Mouse (Mus musculus): ENCODE data around the gene Bahcc1. TPM values are rescaled to one million over a fixed set of nuclear protein-coding genes. Genes with fewer than 3 reads are reported as not detected.

The Bahcc1 gene
- 1.5 and 1.6 TPM in 2 replicates for polyA plus RNA-seq (2015; fragmentation: Nextera tagmentation; extraction: Ambion mirVana)

DNA sequence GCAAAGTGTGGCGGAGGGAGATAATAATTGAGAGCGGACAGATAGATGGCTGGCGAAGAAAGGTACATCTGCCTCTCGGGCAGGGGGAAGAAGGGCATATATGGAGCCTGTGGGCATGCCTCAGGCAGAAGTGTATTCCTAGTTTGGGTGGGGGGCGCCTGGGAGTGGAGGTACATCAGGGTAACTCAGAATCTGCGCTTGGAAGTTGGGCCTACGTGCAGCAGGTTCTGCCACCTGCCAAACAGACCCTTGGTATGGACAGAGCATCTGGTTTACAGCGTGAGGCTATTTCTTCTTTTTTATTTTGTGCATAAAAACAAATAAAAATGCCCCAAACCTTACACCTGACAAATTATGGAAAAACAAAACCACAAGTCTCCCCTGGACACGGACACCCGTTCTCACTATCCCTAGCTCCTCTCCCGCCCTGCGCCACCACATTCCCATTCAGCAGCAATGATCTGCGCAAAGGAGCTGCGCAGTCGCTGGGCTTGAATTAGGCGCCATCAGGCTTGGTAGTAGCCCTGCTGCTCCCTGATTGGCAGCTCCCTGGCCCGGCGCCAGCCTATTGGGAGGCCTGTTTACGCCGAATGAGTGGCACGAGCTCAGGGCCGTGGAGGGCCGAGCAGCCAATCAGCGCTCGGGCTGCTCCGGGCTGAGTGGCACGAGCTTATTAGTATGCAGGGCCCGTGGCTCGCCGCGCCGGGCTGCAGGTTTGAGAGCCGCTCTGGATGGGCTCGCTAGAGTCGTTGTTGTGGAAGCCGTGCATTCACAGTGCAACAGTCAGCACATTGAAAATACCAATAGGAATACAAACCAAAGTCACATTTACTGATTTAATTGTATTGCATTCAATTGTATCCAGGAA is at the start of gene Bahcc1:
Gene Bahcc1, plus strand, starts transcription at position 718 of the 868 bp plus-strand sequence.

Small RNA genes lying within 50 kb of the gene (microRNA-seq; reads per million reads assigned to microRNA genes)
- gene Gm47297, result not detected

Other genes starting within 250 kb of the Bahcc1 start
- 1.4 and 1.7 TPM in 2 replicates for gene Aatk, start 185.8 kb upstream of the Bahcc1 start, polyA plus RNA-seq (2015; fragmentation: Nextera tagmentation; extraction: Ambion mirVana)
- gene Cep131, start 146.1 kb upstream of the Bahcc1 start, polyA plus RNA-seq (2015; fragmentation: Nextera tagmentation; extraction: Ambion mirVana), result 6.5 and 7.0 TPM in 2 replicates
- 10.1 and 10.2 TPM in 2 replicates for gene Tepsin, start 134.2 kb upstream of the Bahcc1 start, polyA plus RNA-seq (2015; fragmentation: Nextera tagmentation; extraction: Ambion mirVana)
- gene Ndufaf8, start 134.0 kb upstream of the Bahcc1 start, polyA plus RNA-seq (2015; fragmentation: Nextera tagmentation; extraction: Ambion mirVana), result 86.2 and 95.8 TPM in 2 replicates
- gene Slc38a10, start 81.6 kb upstream of the Bahcc1 start, polyA plus RNA-seq (2015; fragmentation: Nextera tagmentation; extraction: Ambion mirVana), result 48.3 and 51.8 TPM in 2 replicates
- gene Actg1, start 115.6 kb downstream of the Bahcc1 start, polyA plus RNA-seq (2015; fragmentation: Nextera tagmentation; extraction: Ambion mirVana), result 2,099 and 2,365 TPM in 2 replicates
- gene Fscn2, start 128.6 kb downstream of the Bahcc1 start, polyA plus RNA-seq (2015; fragmentation: Nextera tagmentation; extraction: Ambion mirVana), result 0.40 and 0.50 TPM in 2 replicates
- 14.0 and 14.3 TPM in 2 replicates for gene Faap100, start 145.8 kb downstream of the Bahcc1 start, polyA plus RNA-seq (2015; fragmentation: Nextera tagmentation; extraction: Ambion mirVana)
- 16.9 and 18.8 TPM in 2 replicates for gene Nploc4, start 204.8 kb downstream of the Bahcc1 start, polyA plus RNA-seq (2015; fragmentation: Nextera tagmentation; extraction: Ambion mirVana)
- not detected in 2 replicates for gene Tspan10, start 209.7 kb downstream of the Bahcc1 start, polyA plus RNA-seq (2015; fragmentation: Nextera tagmentation; extraction: Ambion mirVana)
- not detected in 2 replicates for gene Pde6g, start 220.6 kb downstream of the Bahcc1 start, polyA plus RNA-seq (2015; fragmentation: Nextera tagmentation; extraction: Ambion mirVana)
- gene Oxld1, start 225.1 kb downstream of the Bahcc1 start, polyA plus RNA-seq (2015; fragmentation: Nextera tagmentation; extraction: Ambion mirVana), result 17.1 and 17.8 TPM in 2 replicates
- gene Ccdc137, start 225.2 kb downstream of the Bahcc1 start, polyA plus RNA-seq (2015; fragmentation: Nextera tagmentation; extraction: Ambion mirVana), result 13.1 and 15.9 TPM in 2 replicates
- 29.6 and 31.2 TPM in 2 replicates for gene Arl16, start 234.7 kb downstream of the Bahcc1 start, polyA plus RNA-seq (2015; fragmentation: Nextera tagmentation; extraction: Ambion mirVana)